Mouse (Mus musculus): ENCODE data around the gene Klhl22.

DNA sequence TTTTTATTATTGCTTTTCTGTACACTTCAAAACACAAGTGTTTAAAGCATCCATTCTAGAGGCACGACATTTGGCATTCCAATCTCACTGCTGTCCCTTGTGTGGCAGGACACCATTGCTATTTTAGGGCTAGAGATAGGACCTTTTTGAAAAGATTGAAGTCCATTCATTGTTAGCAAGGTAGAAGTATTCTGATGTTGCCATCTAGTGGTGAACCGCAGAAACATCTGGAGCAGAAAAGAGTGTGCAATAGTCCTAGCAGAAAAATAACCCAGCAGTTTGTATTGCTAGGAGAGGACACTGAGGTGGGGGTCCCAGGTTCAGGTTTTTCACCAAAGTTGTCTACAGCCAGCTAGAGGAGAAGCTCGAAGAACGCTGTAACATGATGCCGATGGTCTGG is 52.7 kb downstream of the Klhl22 start:
- TF ChIP-seq POLR2A (IDR thresholded peaks at IDR 0.05; ENCODE audit: extremely low read depth, insufficient read depth, low read length) (no peak), CTCF (IDR thresholded peaks at IDR 0.05; ENCODE audit: extremely low read depth, insufficient read depth, low read length) (peak; percentile 45; the same call in 1 of the 2 replicates)

All from cortical plate, adult 2 months (tissue).